Mouse (Mus musculus) CH12.LX (cell line): ENCODE data around the gene Cldn13. TPM values are rescaled to one million over a fixed set of nuclear protein-coding genes. Genes with fewer than 3 reads are reported as not detected.
A peak's percentile ranks its signal among the peaks of the same experiment; 100 is the strongest.

ENCODE experiments used
- DNase-seq: peaks from one replicate; pipeline ENCODE4 v3.0.0-alpha.2; 2013; ENCODE audit errors: extremely low read depth
- H3K27ac ChIP-seq: 2 replicates; pipeline ENCODE4 v1.5.1; 2012; ENCODE audit warnings: low read depth, mild to moderate bottlenecking, control low read depth, moderate library complexity; ENCODE audit not compliant: insufficient read depth
- H3K27me3 ChIP-seq: replicated peaks from 2 replicates; pipeline ENCODE3; 2012; ENCODE audit warnings: inconsistent platforms
- H3K36me3 ChIP-seq, 2 experiments: replicated peaks in 1 of 2; 2 replicates each; pipeline versions ENCODE3 to v1.6.1; 2012; ENCODE audit warnings: inconsistent platforms in 1 of 2, low read length in 1 of 2, mild to moderate bottlenecking in 1 of 2, mixed read lengths in 1 of 2, moderate library complexity in 1 of 2; ENCODE audit not compliant: control insufficient read depth in 1 of 2, insufficient read depth in 1 of 2
- H3K4me1 ChIP-seq, 2 experiments: 2 replicates each; pipeline ENCODE4 v1.6.1; 2012; ENCODE audit warnings: inconsistent platforms in 1 of 2, moderate library complexity in 1 of 2; ENCODE audit not compliant: insufficient read depth in 2 of 2, control insufficient read depth in 1 of 2
- H3K4me2 ChIP-seq: 2 replicates; pipeline ENCODE4 v1.6.1; 2012; ENCODE audit warnings: low read depth, mild to moderate bottlenecking, control low read depth; ENCODE audit not compliant: poor library complexity, insufficient read depth, severe bottlenecking
- H3K4me3 ChIP-seq, 3 experiments: fragments of 150-350 bp in 1 of 3; sonication (generic) in 1 of 3; replicated peaks in 1 of 3; 2 replicates each; pipeline versions ENCODE3 to v1.5.1; 2011 to 2012; ENCODE audit warnings: low read depth in 2 of 3, low read length in 2 of 3, mild to moderate bottlenecking in 2 of 3, moderate library complexity in 2 of 3, control low read depth in 1 of 3, improper control_type of control experiment in 1 of 3, inconsistent platforms in 1 of 3, mixed read lengths in 1 of 3; ENCODE audit not compliant: poor library complexity in 1 of 3
- H3K79me2 ChIP-seq: replicated peaks from 2 replicates; pipeline ENCODE4 v1.6.1; 2012; ENCODE audit warnings: mild to moderate bottlenecking, moderate library complexity; ENCODE audit not compliant: control insufficient read depth, poor library complexity, insufficient read depth, severe bottlenecking; ENCODE audit errors: extremely low read depth
- H3K9ac ChIP-seq: 2 replicates; pipeline ENCODE4 v1.6.1; 2012; ENCODE audit warnings: low read depth, mild to moderate bottlenecking, control low read depth, moderate library complexity; ENCODE audit not compliant: insufficient read depth
- H3K9me3 ChIP-seq: replicated peaks from 2 replicates; pipeline ENCODE3; 2012; ENCODE audit warnings: low read length, inconsistent platforms, mixed read lengths
- BHLHE40 ChIP-seq: IDR thresholded peaks from 2 replicates; pipeline ENCODE4 v1.6.1; 2011; ENCODE audit warnings: mild to moderate bottlenecking, low read depth, low read length, improper control_type of control experiment
- CHD1 ChIP-seq: IDR thresholded peaks from 2 replicates; pipeline ENCODE4 v1.6.1; 2012; ENCODE audit warnings: low read depth, low read length, improper control_type of control experiment, inconsistent platforms
- CHD2 ChIP-seq: IDR thresholded peaks from 2 replicates; pipeline ENCODE4 v1.6.1; 2011; ENCODE audit warnings: low read length, improper control_type of control experiment
- ELF1 ChIP-seq: IDR thresholded peaks from 2 replicates; pipeline ENCODE4 v1.6.1; 2014; ENCODE audit warnings: low read depth, mild to moderate bottlenecking, inconsistent platforms, low read length, improper control_type of control experiment
- EP300 ChIP-seq: IDR thresholded peaks from 2 replicates; pipeline ENCODE4 v1.6.1; 2011; ENCODE audit warnings: low read length, improper control_type of control experiment
- GABPA ChIP-seq: IDR thresholded peaks from 2 replicates; pipeline ENCODE4 v1.6.1; 2012; ENCODE audit warnings: low read depth, low read length, improper control_type of control experiment, inconsistent platforms; ENCODE audit not compliant: insufficient replicate concordance
- HCFC1 ChIP-seq: IDR thresholded peaks from 2 replicates; pipeline ENCODE4 v1.6.1; 2012; ENCODE audit warnings: low read depth, mild to moderate bottlenecking, inconsistent platforms, low read length, improper control_type of control experiment
- JUND ChIP-seq: conservative IDR thresholded peaks from 2 replicates; pipeline ENCODE4 v1.6.1; 2011; ENCODE audit warnings: low read depth, low read length, improper control_type of control experiment
- KAT2A ChIP-seq: IDR thresholded peaks from 2 replicates; pipeline ENCODE4 v1.6.1; 2012; ENCODE audit warnings: low read length, improper control_type of control experiment, inconsistent platforms; ENCODE audit not compliant: insufficient replicate concordance
- MAFK ChIP-seq: IDR thresholded peaks from 2 replicates; pipeline ENCODE4 v1.6.1; 2011; ENCODE audit warnings: low read length, improper control_type of control experiment; ENCODE audit not compliant: insufficient replicate concordance
- MAX ChIP-seq: IDR thresholded peaks from 2 replicates; pipeline ENCODE4 v1.6.1; 2011; ENCODE audit warnings: low read length, improper control_type of control experiment
- MXI1 ChIP-seq: IDR thresholded peaks from 2 replicates; pipeline ENCODE4 v1.6.1; 2011; ENCODE audit warnings: mild to moderate bottlenecking, low read depth, low read length, improper control_type of control experiment
- MYC ChIP-seq: IDR thresholded peaks from 2 replicates; pipeline ENCODE4 v1.6.1; 2011; ENCODE audit warnings: low read depth, mild to moderate bottlenecking, improper control_type of control experiment, low read length
- NELFE ChIP-seq: IDR thresholded peaks from 2 replicates; pipeline ENCODE4 v1.6.1; 2011; ENCODE audit warnings: low read depth, low read length, improper control_type of control experiment
- NRF1 ChIP-seq: IDR thresholded peaks from 2 replicates; pipeline ENCODE4 v1.6.1; 2014; ENCODE audit warnings: low read depth, mild to moderate bottlenecking, inconsistent platforms, low read length, improper control_type of control experiment, moderate library complexity
- PAX5 ChIP-seq: IDR thresholded peaks from 2 replicates; pipeline ENCODE4 v1.6.1; 2012; ENCODE audit warnings: low read length, inconsistent platforms, mixed read lengths
- POLR2A ChIP-seq: IDR thresholded peaks from 2 replicates; pipeline ENCODE4 v1.6.1; 2011; ENCODE audit warnings: low read depth, mild to moderate bottlenecking, improper control_type of control experiment, low read length
- POLR2AphosphoS2 ChIP-seq: IDR thresholded peaks from 2 replicates; pipeline ENCODE4 v1.6.1; 2011; ENCODE audit warnings: low read depth, low read length, improper control_type of control experiment
- RAD21 ChIP-seq: IDR thresholded peaks from 2 replicates; pipeline ENCODE4 v1.6.1; 2011; ENCODE audit warnings: low read depth, mild to moderate bottlenecking, low read length, improper control_type of control experiment, moderate library complexity
- RCOR1 ChIP-seq: conservative IDR thresholded peaks from 2 replicates; pipeline ENCODE4 v1.6.1; 2012; ENCODE audit warnings: low read depth, mild to moderate bottlenecking, inconsistent platforms, low read length, improper control_type of control experiment
- SIN3A ChIP-seq: IDR thresholded peaks from 2 replicates; pipeline ENCODE4 v1.6.1; 2012; ENCODE audit warnings: low read length, improper control_type of control experiment, inconsistent platforms
- SMC3 ChIP-seq: IDR thresholded peaks from 2 replicates; pipeline ENCODE4 v1.6.1; 2011; ENCODE audit warnings: low read depth, low read length, improper control_type of control experiment
- TBP ChIP-seq: conservative IDR thresholded peaks from 2 replicates; pipeline ENCODE4 v1.6.1; 2011; ENCODE audit warnings: low read depth, low read length, improper control_type of control experiment
- TCF12 ChIP-seq: IDR thresholded peaks from 2 replicates; pipeline ENCODE4 v1.6.1; 2014; ENCODE audit warnings: low read depth, mild to moderate bottlenecking, inconsistent platforms, low read length, improper control_type of control experiment
- USF2 ChIP-seq: conservative IDR thresholded peaks from 2 replicates; pipeline ENCODE4 v1.6.1; 2011; ENCODE audit warnings: low read depth, low read length, improper control_type of control experiment
- ZC3H11A ChIP-seq: IDR thresholded peaks from 2 replicates; pipeline ENCODE4 v1.6.1; 2012; ENCODE audit warnings: low read depth, mild to moderate bottlenecking, inconsistent platforms, low read length, improper control_type of control experiment
- ZKSCAN1 ChIP-seq: IDR thresholded peaks from 2 replicates; pipeline ENCODE4 v1.6.1; 2012; ENCODE audit warnings: low read depth, inconsistent platforms, low read length, improper control_type of control experiment, borderline replicate concordance
- ZMIZ1 ChIP-seq: IDR thresholded peaks from 2 replicates; pipeline ENCODE4 v1.6.1; 2012; ENCODE audit warnings: low read depth, mild to moderate bottlenecking, inconsistent platforms, low read length, improper control_type of control experiment
- dilution Hi-C: fragments of 300-500 bp; cut with MboI; formaldehyde crosslinking; loops from 2 replicates; pipeline ENCODE4 v1.14.3; 2020; ENCODE audit warnings: low sequenced_read_pairs; ENCODE audit not compliant: extremely low pct_unique_long_range_greater_than_20kb, extremely low pct_ligation_motif_present
- in situ Hi-C: fragments of 300-500 bp; cut with MboI; formaldehyde crosslinking; loops from 3 replicates; pipeline ENCODE4 v1.14.3; 2019; ENCODE audit warnings: low sequenced_read_pairs, low pct_ligation_motif_present, low pct_unique_long_range_greater_than_20kb, mixed read lengths
- polyA plus RNA-seq: library from polyadenylated mRNA; unstranded; fragments of >175 nt; gene quantifications from 2 replicates; pipeline ENCODE4 v1.2.1, GENCODE M21; 2012; ENCODE audit warnings: low read depth; ENCODE audit not compliant: insufficient read length
- total RNA-seq, 2 experiments: library from RNA; depleted of rRNA; stranded (reverse); fragments of 300-350 nt in 1 of 2; fragments of >200 nt in 1 of 2; gene quantifications; 2 replicates each; pipeline ENCODE4 v1.2.3; 2012 to 2014

Cldn13 gene
- total and polyA plus RNA-seq, 3 experiments = not detected

- TF ChIP-seq RAD21 (no peak), NELFE (no peak)
- TF ChIP-seq, all 38 proteins: peak for 0
Observed at GRCm38 (mm10) chr5:134959114-134959513, 43.8 kb upstream of the Cldn13 start (continued).

DNA sequence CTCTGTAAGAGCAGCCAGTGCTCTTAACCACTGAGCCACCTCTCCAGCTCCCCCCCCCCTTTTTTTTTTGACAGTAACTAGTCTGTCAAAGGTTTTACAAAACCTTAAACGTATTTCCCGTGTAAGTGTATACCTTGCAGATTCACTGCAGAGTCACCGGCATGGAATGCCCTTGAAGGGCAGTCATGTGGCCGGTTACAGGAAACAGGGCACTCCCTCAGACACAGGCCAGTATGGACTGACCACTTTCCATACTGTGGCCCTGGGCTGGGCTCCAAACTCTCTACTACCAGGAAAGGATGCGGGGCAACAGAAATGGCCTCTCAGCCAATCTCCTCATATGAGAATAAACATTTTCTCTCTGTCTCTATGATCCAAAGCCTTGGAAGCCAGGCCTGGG lies 40.2 kb upstream of the Cldn13 start:
- no peak for DNase-seq
- H3K27me3 ChIP-seq = no peaks in the 10 kb centered on the region
- no peaks in the 10 kb centered on the region for H3K9me3 ChIP-seq
- no peak for TF ChIP-seq SIN3A
- TF ChIP-seq POLR2AphosphoS2 = no peak
- TF ChIP-seq SMC3 = no peak
- TF ChIP-seq ZC3H11A = no peak
- no peak for TF ChIP-seq NELFE
- TF ChIP-seq ZMIZ1 = no peak
- no peak for TF ChIP-seq MAX
- TF ChIP-seq MAFK = no peak
- no peak for TF ChIP-seq RCOR1
- no peak for TF ChIP-seq BHLHE40
- no peak for TF ChIP-seq GABPA
- no peak for TF ChIP-seq KAT2A
- TF ChIP-seq MYC = no peak
- no peak for TF ChIP-seq PAX5
- no peak for TF ChIP-seq CHD2
- no peak overlapping the region for H3K4me3 ChIP-seq
- in situ Hi-C loops = no loop called here
- no peaks in the 10 kb centered on the region for H3K36me3 ChIP-seq
- dilution Hi-C loops = no loop called here
- H3K79me2 ChIP-seq = no peaks in the 10 kb centered on the region
- H3K9ac ChIP-seq = no peak overlapping the region
- H3K27ac ChIP-seq = no peak overlapping the region
- peaks cover 18 to 23% of the 10 kb centered on the region in 2 experiments for H3K4me1 ChIP-seq
- no peak overlapping the region for H3K4me2 ChIP-seq

- Histone ChIP-seq H3K4me3 (no peak overlapping the region), H3K79me2 (no peaks in the 10 kb centered on the region), H3K27ac (peak overlapping the region; percentile 43), H3K27me3 (peaks cover 2% of the 10 kb centered on the region), H3K9ac (0 out of 2 replicates have a peak overlapping the region, but pooled peaks have one; percentile 8), H3K4me2 (peak overlapping the region; percentile 58), H3K4me1 (peaks cover 20 to 33% of the 10 kb centered on the region in 2 experiments), H3K36me3 (no peaks in the 10 kb centered on the region), H3K9me3 (no peaks in the 10 kb centered on the region)
- in situ Hi-C loops = no loop called here
- dilution Hi-C loops = no loop called here
- peak; percentile 39 for DNase-seq
- no peak; the same call in 1 of the 2 replicates for TF ChIP-seq HCFC1
- no peak for TF ChIP-seq NRF1
- TF ChIP-seq NELFE = no peak
- TF ChIP-seq POLR2AphosphoS2 = no peak
- no peak for TF ChIP-seq GABPA
- 0 out of 2 replicates have a peak, but pooled peaks have one; percentile 13 for TF ChIP-seq SIN3A
- no peak for TF ChIP-seq MXI1
- peak; percentile 40; the same call in 1 of the 2 replicates for TF ChIP-seq TCF12
- TF ChIP-seq BHLHE40 = peak; percentile 13; the same call in 1 of the 2 replicates
- TF ChIP-seq USF2 = no peak
- TF ChIP-seq ELF1 = peak; percentile 32; the same call in 1 of the 2 replicates
- peak; percentile 87 for TF ChIP-seq CHD2
- no peak for TF ChIP-seq EP300
- no peak for TF ChIP-seq JUND
- TF ChIP-seq TBP = 0 out of 2 replicates have a peak, but pooled peaks have one; percentile 22
- TF ChIP-seq ZMIZ1 = no peak
- no peak for TF ChIP-seq RAD21
- peak; percentile 24; the same call in 1 of the 2 replicates for TF ChIP-seq POLR2A
- no peak for TF ChIP-seq CHD1
- peak; percentile 83 for TF ChIP-seq ZKSCAN1
- TF ChIP-seq KAT2A = no peak
Observed at GRCm38 (mm10) chr5:134951053-134951884, 35.9 kb upstream of the Cldn13 start.
